Mouse (Mus musculus) heart, adult 2 months (tissue): ENCODE results near the gene Tas2r122.

Experiments
- CTCF ChIP-seq: fragments of 200-600 bp; IDR thresholded peaks from 2 replicates; pipeline ENCODE4 v1.8.1; 2022; ENCODE audit warnings: antibody characterized with exemption, mild to moderate bottlenecking, moderate library complexity
- EP300 ChIP-seq: fragments of 200-500 bp; IDR thresholded peaks from 2 replicates; pipeline ENCODE4 v1.6.1; 2011; ENCODE audit warnings: low read depth, low read length, control low read depth; ENCODE audit not compliant: insufficient read depth

GRCm38 (mm10) chr6:132700907-132701306, 10.8 kb downstream of the Tas2r122 start, which contains the start of gene Tas2r121:
- TF ChIP-seq CTCF (no peak), EP300 (no peak)
